Mouse (Mus musculus) lung, embryonic 15.5 days (tissue): ENCODE measurements at regions not wholly inside any gene's neighbourhood (a gene's known extent, or its start where the extent isn't known, plus 50 kb on each side); places are given as distances from the start of the nearest gene placed in this dataset.

Source experiments
- ATAC-seq: fragments of 200-750 bp; cut with Nextera tagmentation; 2 replicates; pipeline ENCODE4 v1.8.0; 2017; ENCODE audit warnings: moderate number of reproducible peaks, borderline replicate concordance; ENCODE audit not compliant: low FRiP score, low TSS enrichment; ENCODE audit errors: extremely low read depth
- H3K27ac ChIP-seq: fragments of 300-500 bp; sonication (generic); 2 replicates; pipeline ENCODE4 v1.5.1; 2015; ENCODE audit warnings: moderate library complexity, mild to moderate bottlenecking, inconsistent platforms
- H3K27me3 ChIP-seq: fragments of 300-500 bp; sonication (generic); 2 replicates; pipeline ENCODE4 v1.6.1; 2015; ENCODE audit warnings: inconsistent platforms
- H3K36me3 ChIP-seq: fragments of 300-500 bp; sonication (generic); 2 replicates; pipeline ENCODE4 v1.6.1; 2015; ENCODE audit warnings: inconsistent platforms
- H3K4me1 ChIP-seq: fragments of 300-500 bp; sonication (generic); 2 replicates; pipeline ENCODE4 v1.6.1; 2015; ENCODE audit warnings: inconsistent platforms
- H3K4me2 ChIP-seq: fragments of 300-500 bp; sonication (generic); 2 replicates; pipeline ENCODE4 v1.6.1; 2015; ENCODE audit warnings: inconsistent platforms, mild to moderate bottlenecking, moderate library complexity
- H3K4me3 ChIP-seq: fragments of 300-500 bp; sonication (generic); 2 replicates; pipeline ENCODE4 v1.5.1; 2015; ENCODE audit warnings: mild to moderate bottlenecking, inconsistent platforms
- H3K9ac ChIP-seq: fragments of 300-500 bp; sonication (generic); 2 replicates; pipeline ENCODE4 v1.6.1; 2015; ENCODE audit warnings: inconsistent platforms
- H3K9me3 ChIP-seq: fragments of 300-500 bp; sonication (generic); 2 replicates; pipeline ENCODE4 v1.6.1; 2016; ENCODE audit warnings: inconsistent platforms
- whole genome bisulfite sequencing: fragments of 180-500 bp; shearing (Covaris S2); methylation state at CpG from one replicate; pipeline ENCODE4 v1.1.7; 2015; 5-methylcytosine and 5-hydroxymethylcytosine counted together

- Histone ChIP-seq H3K9me3 (no peaks in the 10 kb centered on the region), H3K4me2 (no peak overlapping the region), H3K27ac (no peak overlapping the region), H3K36me3 (no peaks in the 10 kb centered on the region), H3K27me3 (no peaks in the 10 kb centered on the region), H3K4me1 (0 out of 2 replicates have a peak, but pooled peaks cover 5% of the 10 kb centered on the region), H3K9ac (no peak overlapping the region), H3K4me3 (no peak overlapping the region)
- WGBS, result 67% methylated on average over 3 of the region's 3 CpGs
- no peak for ATAC-seq
These were observed 395.4 kb downstream of the Mllt3 start for GRCm38 (mm10) chr4:87637629-87638379.

- no peak overlapping the region for H3K4me3 ChIP-seq
- 81% methylated on average over 1 of the region's 1 CpGs for WGBS
- H3K36me3 ChIP-seq, result no peaks in the 10 kb centered on the region
- no peaks in the 10 kb centered on the region for H3K4me1 ChIP-seq
- no peaks in the 10 kb centered on the region for H3K9me3 ChIP-seq
- no peak overlapping the region for H3K27ac ChIP-seq
- H3K4me2 ChIP-seq, result no peak overlapping the region
- no peak for ATAC-seq
- H3K27me3 ChIP-seq, result no peaks in the 10 kb centered on the region
- H3K9ac ChIP-seq, result no peak overlapping the region
These were observed 380.8 kb upstream of the Slc24a2 start for GRCm38 (mm10) chr4:87611116-87611515.

- Histone ChIP-seq H3K9me3 (no peaks in the 10 kb centered on the region), H3K4me3 (no peak overlapping the region), H3K4me2 (no peak overlapping the region), H3K36me3 (no peaks in the 10 kb centered on the region), H3K4me1 (peaks cover 11% of the 10 kb centered on the region; the same call in 1 of the 2 replicates), H3K9ac (no peak overlapping the region), H3K27me3 (no peaks in the 10 kb centered on the region), H3K27ac (peak overlapping the region; percentile 44)
- ATAC-seq, result peak; percentile 84
- WGBS, result 24% methylated on average over 3 of the region's 3 CpGs
These were observed 363.4 kb upstream of the Slc24a2 start for GRCm38 (mm10) chr4:87593644-87594043.

DNA sequence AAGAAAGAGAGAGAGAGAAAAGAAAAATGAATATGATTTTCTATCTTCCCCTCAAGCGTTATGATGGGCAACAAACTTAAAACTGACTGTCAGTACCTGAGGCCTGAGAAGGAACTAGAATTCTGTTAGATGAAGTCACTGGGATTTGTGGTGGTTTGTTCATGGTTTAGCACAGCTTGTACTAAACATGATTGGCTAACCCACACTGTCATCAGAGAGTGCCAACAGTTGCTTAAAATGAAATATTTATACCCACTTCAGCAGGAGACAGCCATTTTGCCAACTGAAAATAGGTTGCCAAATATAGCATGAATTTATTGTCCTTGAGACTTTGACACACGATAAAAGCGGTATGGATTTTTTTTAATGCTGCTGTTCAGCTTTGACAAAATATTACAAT, 360.5 kb upstream of the Slc24a2 start:
- 81% methylated on average over 3 of the region's 3 CpGs for WGBS
- Histone ChIP-seq H3K4me3 (no peak overlapping the region), H3K4me1 (peaks cover 11% of the 10 kb centered on the region; the same call in 1 of the 2 replicates), H3K4me2 (no peak overlapping the region), H3K36me3 (no peaks in the 10 kb centered on the region), H3K9me3 (no peaks in the 10 kb centered on the region), H3K27ac (no peak overlapping the region), H3K27me3 (no peaks in the 10 kb centered on the region), H3K9ac (no peak overlapping the region)
- ATAC-seq, result no peak

GRCm38 (mm10) chr4:87578164-87578563, 347.9 kb upstream of the Slc24a2 start:
- Histone ChIP-seq H3K4me2 (no peak overlapping the region), H3K4me3 (no peak overlapping the region), H3K27ac (no peak overlapping the region), H3K9me3 (no peaks in the 10 kb centered on the region), H3K27me3 (no peaks in the 10 kb centered on the region), H3K36me3 (no peaks in the 10 kb centered on the region), H3K9ac (no peak overlapping the region), H3K4me1 (no peaks in the 10 kb centered on the region)
- ATAC-seq, result no peak
- WGBS, result 18% methylated on average over 3 of the region's 3 CpGs

DNA sequence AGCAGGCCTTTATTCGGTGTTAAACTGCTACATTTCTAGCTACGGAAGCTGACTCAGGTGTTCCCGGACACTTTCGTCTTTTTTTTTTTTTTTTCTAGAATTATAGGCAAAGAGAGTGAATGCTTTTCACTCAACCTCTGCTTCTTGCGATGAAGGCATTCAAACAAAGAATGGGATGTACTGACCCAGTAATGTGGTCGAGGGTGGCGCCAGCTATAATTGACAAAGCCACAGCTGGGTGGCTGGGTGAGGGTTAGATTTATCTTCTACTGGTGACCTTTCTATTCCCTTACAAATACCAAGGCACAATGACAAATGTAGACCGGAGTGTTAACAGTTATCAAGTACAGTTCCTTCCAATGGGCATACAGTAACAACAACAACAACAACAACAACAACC, 340.7 kb upstream of the Slc24a2 start:
- Histone ChIP-seq H3K4me3 (no peak overlapping the region), H3K27me3 (no peaks in the 10 kb centered on the region), H3K9me3 (no peaks in the 10 kb centered on the region), H3K27ac (no peak overlapping the region), H3K36me3 (no peaks in the 10 kb centered on the region), H3K4me2 (no peak overlapping the region), H3K4me1 (0 out of 2 replicates have a peak, but pooled peaks cover 5% of the 10 kb centered on the region), H3K9ac (no peak overlapping the region)
- 88% methylated on average over 8 of the region's 8 CpGs for WGBS
- ATAC-seq, result no peak

DNA sequence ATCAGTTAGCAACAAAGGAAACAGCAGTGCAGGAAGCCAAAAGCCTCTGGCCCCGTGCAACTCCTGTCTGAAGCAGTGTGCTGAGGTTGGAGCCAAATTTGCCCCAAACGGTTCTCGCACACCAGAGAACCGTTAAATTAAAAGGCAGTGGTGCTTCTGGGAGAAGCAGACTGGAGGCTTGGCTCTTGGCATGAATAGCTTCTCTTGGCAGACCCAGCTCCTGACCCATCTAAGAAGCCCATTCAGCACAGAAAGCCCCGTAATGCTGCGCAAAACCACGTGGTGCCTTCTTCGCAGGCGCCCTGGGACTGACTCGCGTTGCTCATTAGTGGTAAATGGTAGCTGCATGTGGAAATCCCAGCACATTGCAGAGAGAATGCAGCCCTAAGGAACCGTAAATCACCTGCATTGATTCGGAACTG, 340.2 kb upstream of the Slc24a2 start:
- WGBS, result 64% methylated on average over 13 of the region's 13 CpGs
- Histone ChIP-seq H3K4me2 (no peak overlapping the region), H3K4me1 (0 out of 2 replicates have a peak, but pooled peaks cover 5% of the 10 kb centered on the region), H3K4me3 (no peak overlapping the region), H3K27me3 (no peaks in the 10 kb centered on the region), H3K36me3 (no peaks in the 10 kb centered on the region), H3K9ac (no peak overlapping the region), H3K27ac (no peak overlapping the region), H3K9me3 (no peaks in the 10 kb centered on the region)
- ATAC-seq, result no peak

DNA sequence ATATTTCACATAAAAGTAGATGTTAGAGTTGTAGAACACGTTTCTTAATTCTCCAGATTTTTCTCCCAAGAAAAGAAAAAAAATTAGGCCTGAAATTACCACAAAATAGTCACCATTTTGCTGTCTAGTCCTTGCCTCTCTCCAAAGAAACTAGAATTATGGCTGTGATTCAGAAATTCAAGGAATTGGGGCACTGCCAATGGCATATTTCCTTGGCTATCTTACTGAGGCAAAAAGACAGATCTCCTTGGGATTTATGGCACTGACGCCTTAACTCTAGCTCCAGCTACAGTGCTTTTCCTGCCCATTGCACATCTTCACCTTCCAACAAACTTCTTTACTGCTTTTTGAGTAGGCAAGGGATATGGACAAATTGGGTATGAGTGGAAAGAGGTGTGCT, 336.3 kb upstream of the Slc24a2 start:
- WGBS, result 76% methylated on average over 2 of the region's 2 CpGs
- H3K9me3 ChIP-seq, result no peaks in the 10 kb centered on the region
- ATAC-seq, result no peak

DNA sequence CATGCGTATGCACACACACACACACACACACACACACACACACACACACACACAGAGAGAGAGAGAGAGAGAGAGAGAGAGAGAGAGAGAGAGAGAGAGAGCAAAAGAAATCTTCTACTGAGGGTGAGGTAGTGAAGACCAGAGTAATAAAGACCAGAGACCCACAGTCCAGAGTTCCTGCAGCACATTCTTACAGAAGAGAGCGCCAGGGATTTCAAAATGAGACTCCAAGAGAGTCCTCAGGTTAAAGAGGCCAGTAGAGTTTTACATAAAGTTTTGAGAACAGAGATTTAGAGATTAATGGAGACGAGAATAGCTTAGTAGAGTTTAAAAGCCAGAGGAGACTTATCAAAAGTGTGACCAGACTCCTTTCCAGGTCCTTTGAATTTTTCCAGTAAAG, 324.6 kb upstream of the Slc24a2 start:
- no peaks in the 10 kb centered on the region for H3K4me1 ChIP-seq
- ATAC-seq, result no peak
- H3K9me3 ChIP-seq, result no peaks in the 10 kb centered on the region
- 66% methylated on average over 3 of the region's 3 CpGs for WGBS
- H3K4me3 ChIP-seq, result no peak overlapping the region
- no peaks in the 10 kb centered on the region for H3K27me3 ChIP-seq
- H3K4me2 ChIP-seq, result no peak overlapping the region
- H3K36me3 ChIP-seq, result no peaks in the 10 kb centered on the region
- H3K9ac ChIP-seq, result no peak overlapping the region
- no peak overlapping the region for H3K27ac ChIP-seq

More for the DNA sequence above, 336.3 kb upstream of the Slc24a2 start:
- Histone ChIP-seq H3K4me3 (no peak overlapping the region), H3K27me3 (no peaks in the 10 kb centered on the region), H3K4me2 (no peak overlapping the region), H3K4me1 (0 out of 2 replicates have a peak, but pooled peaks cover 5% of the 10 kb centered on the region), H3K9ac (no peak overlapping the region), H3K36me3 (no peaks in the 10 kb centered on the region), H3K27ac (no peak overlapping the region)
